Mouse (Mus musculus) thymus, postnatal 0 days (tissue): ENCODE data around the gene Syt3. TPM values are rescaled to one million over a fixed set of nuclear protein-coding genes. Genes with fewer than 3 reads are reported as not detected.
A peak's percentile ranks its signal among the peaks of the same experiment; 100 is the strongest.

Experiments used
- DNase-seq: peaks from one replicate; pipeline ENCODE4 v3.0.0-alpha.2; 2015; ENCODE audit warnings: low spot score
- polyA plus RNA-seq: library from polyadenylated mRNA; unstranded; fragments of >200 nt; fragmentation: Nextera tagmentation; extraction: Ambion mirVana; gene quantifications from 2 replicates; pipeline ENCODE4 v1.2.1, GENCODE M21; 2015

Gene Syt3
- polyA plus RNA-seq: 0.26 and 0.38 TPM in 2 replicates

GRCm38 (mm10) chr7:44383980-44384715 lies at the start of gene Syt3:
TSS of gene Syt3 (plus strand) at chr7:44384102.
- DNase-seq: peak; percentile 53

- no peak for DNase-seq
Observed at GRCm38 (mm10) chr7:44334139-44334538, 49.8 kb upstream of the Syt3 start.

GRCm38 (mm10) chr7:44335031-44335878 lies 48.6 kb upstream of the Syt3 start:
- DNase-seq: no peak

GRCm38 (mm10) chr7:44336046-44337021 lies 47.6 kb upstream of the Syt3 start:
- no peak for DNase-seq

- DNase-seq: no peak
Observed at GRCm38 (mm10) chr7:44337121-44337849, 46.6 kb upstream of the Syt3 start.

- DNase-seq: no peak
Observed at GRCm38 (mm10) chr7:44340226-44340625, 43.7 kb upstream of the Syt3 start.

GRCm38 (mm10) chr7:44341119-44341518 lies 42.8 kb upstream of the Syt3 start:
- DNase-seq: no peak

- no peak for DNase-seq
Observed at GRCm38 (mm10) chr7:44341714-44342113, 42.2 kb upstream of the Syt3 start.

GRCm38 (mm10) chr7:44343459-44344015 lies 40.4 kb upstream of the Syt3 start:
- DNase-seq: no peak

GRCm38 (mm10) chr7:44344622-44345021 lies 39.3 kb upstream of the Syt3 start:
- no peak for DNase-seq

GRCm38 (mm10) chr7:44349043-44349442 lies 34.9 kb upstream of the Syt3 start:
- DNase-seq: no peak

GRCm38 (mm10) chr7:44350957-44351711 lies 32.8 kb upstream of the Syt3 start:
- DNase-seq: peak; percentile 76

GRCm38 (mm10) chr7:44351881-44352749 lies 31.8 kb upstream of the Syt3 start:
- no peak for DNase-seq

GRCm38 (mm10) chr7:44352750-44353600 lies 30.9 kb upstream of the Syt3 start:
- DNase-seq: no peak

GRCm38 (mm10) chr7:44353601-44354340 lies 30.1 kb upstream of the Syt3 start:
- DNase-seq: no peak

- DNase-seq: no peak
Observed at GRCm38 (mm10) chr7:44355411-44355810, 28.5 kb upstream of the Syt3 start.
